Mouse (Mus musculus) spleen, postnatal 14 days (tissue): ENCODE data around the gene Cenpk.
A peak's percentile ranks its signal among the peaks of the same experiment; 100 is the strongest.
"Not testable (repeated sequence)": the region's sequence is repeated elsewhere in the genome, so short reads cannot be mapped to it uniquely, and the experiment has no call there.

Source experiments
- DNase-seq, 2 experiments: peaks; one replicate each; pipeline ENCODE4 v3.0.0; 2021 to 2022; ENCODE audit warnings: low spot score in 2 of 2

Cenpk gene

DNA sequence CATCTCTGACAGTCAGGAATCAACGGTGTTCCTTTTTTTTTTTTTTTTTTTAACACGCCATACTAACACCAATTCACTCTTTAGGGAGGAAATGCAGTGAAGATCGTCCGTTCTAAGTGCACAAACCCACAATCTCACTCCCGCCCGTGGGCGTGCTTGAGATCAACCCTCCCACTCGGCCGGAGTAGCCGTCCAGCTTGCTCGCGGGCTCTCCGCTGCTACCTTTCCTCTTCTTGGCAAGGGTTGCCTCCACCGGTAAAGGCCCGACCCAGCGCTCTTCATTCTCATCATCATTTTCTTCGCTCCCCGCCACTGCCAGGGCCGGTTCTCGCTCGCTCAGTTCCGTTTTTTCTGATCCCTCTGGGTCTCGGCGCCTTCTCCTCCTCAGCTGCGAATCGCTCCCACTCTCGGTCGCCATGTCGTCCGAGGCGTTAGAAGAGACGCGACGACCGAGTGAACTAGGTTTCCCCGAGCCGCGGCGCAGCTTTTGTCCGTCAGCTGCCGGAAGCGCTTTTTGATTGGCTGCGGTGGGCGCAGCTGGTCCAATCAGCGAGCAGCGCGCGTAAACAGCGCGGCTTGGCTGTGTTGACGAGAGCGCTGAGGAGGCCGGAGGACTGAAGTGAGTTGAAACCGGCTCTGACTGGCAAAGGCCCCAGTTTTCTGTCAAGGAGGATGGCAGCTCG, at the start of gene Cenpk, which contains the start of gene Ppwd1:
Gene Cenpk, plus strand, starts transcription at position 228 of the 683 bp plus-strand sequence.
Gene Ppwd1, minus strand, starts transcription at position 460 of the 683 bp plus-strand sequence.
- DNase-seq: peak; percentile 94 to 96

DNA sequence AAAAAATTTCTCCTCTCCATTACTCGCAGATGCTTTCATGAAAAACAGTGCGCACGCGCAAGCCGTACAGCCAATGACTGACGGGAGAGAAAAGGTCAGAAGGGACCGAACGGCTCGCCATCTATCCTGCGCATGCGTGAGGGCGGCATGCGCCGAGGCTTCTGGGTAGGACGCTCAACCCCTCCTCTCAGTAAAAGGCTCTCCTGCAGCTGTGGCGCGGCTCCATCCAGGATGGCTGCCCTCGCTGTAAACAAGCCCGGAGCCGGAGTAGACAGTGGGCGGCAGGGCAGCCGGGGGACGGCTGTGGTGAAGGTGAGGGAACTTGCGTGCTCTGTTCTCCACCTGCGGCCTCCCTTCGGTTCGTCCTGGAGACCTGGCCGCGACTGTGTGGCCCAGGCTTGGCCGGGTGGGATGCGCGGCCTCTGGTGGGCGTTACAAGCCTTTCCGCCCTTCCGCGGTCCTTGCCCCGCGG, 49.7 kb upstream of the Cenpk start, which contains the start of gene Trim23:
Gene Trim23, plus strand, starts transcription at position 148 of the 472 bp plus-strand sequence.
- DNase-seq: peak; percentile 92 to 94

DNA sequence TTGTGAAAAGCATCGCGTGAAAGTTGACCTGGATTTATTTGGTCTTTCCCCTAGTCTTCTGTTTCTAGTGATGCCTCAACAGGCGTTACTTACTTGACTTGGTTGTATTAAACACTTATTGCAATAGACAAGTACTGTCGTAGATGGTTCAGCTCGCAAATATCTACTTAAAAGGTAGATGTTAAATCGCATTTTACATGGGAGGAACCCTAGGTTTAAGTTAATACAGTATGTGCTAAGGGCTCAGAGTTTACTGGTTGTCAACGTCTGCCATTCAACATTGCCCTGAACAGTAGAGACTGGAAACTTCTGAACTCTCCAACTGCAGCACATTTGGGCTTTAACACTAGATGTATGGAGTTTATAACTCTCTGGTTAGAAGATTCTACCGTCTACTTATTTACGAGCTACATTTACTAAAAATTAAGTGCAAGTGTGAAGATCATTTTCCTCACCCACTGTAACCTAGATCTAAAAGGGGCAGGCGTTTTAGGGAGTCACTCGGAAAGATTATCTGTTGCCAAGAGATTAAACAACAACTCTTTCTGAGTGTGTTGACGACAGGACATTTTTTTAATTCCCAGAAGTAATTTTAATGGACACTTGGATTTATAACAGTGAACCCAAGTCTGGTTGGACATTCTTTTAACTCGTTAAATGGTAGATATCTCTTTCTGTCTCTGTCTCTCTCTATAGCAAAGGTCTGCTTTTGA, 49.1 kb upstream of the Cenpk start:
- no peak for DNase-seq

DNA sequence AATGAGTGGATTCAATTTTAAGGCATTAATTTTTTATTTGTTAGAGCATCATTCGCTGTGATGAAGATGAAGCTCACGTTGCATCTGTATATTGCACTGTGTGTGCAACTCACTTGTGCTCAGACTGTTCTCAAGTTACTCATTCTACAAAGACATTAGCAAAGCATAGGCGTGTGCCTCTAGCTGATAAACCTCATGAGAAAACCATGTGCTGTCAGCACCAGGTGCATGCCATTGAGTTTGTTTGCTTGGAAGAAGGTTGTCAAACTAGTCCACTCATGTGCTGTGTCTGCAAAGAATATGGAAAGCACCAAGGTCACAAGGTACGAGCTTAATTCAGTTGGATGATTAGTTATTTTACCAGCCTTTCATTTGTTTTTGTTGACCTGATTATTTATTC, 41.1 kb upstream of the Cenpk start:
- DNase-seq: no peak

DNA sequence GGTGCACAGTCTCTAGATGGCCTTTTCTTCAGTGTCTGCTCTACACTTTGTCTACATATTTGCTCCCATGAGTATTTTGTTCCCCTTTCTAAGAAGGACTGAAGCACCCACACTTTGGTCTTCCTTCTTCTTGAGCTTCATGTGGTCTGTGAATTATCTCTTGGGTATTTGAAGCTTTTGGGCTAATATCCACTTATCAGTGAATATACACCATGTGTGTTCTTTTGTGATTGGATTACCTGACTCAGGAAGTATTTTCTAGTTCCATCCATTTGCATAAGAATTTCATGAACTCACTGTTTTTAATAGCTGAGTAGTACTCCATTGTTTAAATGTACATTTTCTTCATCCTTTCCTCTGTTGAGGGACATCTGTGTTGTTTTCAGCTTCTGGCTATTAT, 32.5 kb upstream of the Cenpk start:
- not testable (repeated sequence) for DNase-seq

DNA sequence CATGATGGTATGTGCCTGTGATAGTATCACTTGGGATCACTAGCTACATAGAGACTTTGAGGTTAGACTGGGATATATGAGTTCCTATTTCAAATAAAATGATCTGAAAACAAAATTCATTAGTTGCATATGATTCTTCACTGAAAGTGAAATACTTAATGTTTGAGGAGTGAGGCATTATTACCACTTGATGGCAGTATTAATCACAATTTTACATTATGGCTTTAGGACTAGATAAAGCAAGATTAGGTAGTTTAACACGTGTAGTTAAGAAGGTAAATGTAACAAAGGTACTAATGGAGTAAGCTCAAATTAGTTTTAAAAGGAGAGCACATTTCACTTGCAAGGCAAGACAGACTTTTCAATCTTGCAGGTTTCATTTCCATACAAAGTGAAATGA, 24.1 kb upstream of the Cenpk start:
- DNase-seq: no peak

DNA sequence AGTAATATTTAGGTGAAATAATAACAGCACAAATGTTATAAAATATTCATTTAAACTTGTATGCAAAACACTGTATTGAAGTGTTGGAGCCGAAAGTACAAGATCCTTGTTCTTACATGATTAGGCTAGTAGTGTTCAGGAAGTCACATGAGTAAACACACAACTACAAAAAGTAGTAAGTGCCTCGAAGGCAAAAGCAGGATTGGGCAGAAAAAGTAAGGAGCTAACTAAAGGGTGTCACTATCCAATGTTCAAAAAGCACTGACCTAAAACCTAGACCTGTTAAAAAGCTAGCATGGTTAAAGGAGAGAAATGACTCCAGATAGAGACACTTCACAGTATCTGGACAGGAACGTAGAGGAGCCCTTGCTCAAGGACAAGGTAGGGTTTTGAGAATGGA, 933 bp upstream of the Cenpk start:
- no peak for DNase-seq

DNA sequence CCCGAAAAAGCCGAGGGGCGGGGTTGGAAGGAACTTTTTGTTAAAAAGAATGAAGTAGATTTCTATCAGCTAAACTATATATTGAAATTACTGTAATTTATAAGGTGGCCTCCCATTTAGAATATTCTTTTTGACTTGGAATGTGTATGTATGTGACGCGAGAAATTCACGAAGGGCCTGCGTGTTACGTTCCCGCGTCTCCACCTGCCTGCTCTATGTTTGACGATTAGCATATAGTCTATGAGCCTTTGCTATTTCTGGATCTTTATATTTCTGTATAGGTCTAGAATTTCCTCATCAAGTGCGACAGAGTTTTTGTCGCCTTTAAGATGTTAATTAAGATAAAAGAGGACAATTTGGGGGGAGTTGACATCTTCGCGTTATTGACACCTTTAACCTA, 770 bp downstream of the Cenpk start:
- DNase-seq: no peak

DNA sequence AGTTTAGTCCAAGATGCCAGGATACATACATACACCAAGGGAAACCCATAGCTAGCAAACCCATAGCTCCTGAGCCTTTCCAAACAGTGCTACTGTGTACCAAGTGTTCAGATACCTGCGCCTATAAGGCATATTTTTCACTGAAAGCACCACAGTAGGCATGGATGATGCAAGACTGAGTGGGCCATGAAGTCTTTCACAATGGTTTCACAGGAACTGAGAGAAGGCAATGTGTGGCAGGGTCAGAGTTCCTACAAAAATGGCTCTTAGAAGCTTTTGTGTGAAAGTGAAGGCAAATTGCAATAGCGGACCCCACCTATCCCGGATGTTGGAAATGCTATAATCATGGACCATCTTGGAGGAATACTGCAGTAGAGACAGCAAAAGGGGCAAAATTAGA, 30.6 kb downstream of the Cenpk start:
- DNase-seq: no peak

DNA sequence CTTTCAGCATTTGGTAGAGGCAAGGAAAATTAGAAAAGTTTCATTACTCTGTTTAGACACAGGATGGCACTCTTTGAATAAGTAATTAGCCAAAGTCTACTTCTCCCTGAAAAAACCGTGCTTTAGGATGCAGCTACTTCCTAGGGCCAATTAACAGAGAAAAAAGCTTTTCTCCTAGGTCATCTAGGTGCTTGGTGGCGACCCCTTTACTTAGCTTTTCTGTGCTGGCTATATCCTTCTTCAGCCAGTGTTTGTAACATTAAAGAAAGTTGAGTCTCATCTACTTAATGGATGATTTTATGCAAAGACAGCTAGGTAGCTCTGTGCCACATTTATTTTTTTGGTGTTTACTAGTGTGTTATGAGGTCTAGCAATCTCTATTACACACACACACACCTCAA, 56.6 kb downstream of the Cenpk start:
- no peak for DNase-seq

DNA sequence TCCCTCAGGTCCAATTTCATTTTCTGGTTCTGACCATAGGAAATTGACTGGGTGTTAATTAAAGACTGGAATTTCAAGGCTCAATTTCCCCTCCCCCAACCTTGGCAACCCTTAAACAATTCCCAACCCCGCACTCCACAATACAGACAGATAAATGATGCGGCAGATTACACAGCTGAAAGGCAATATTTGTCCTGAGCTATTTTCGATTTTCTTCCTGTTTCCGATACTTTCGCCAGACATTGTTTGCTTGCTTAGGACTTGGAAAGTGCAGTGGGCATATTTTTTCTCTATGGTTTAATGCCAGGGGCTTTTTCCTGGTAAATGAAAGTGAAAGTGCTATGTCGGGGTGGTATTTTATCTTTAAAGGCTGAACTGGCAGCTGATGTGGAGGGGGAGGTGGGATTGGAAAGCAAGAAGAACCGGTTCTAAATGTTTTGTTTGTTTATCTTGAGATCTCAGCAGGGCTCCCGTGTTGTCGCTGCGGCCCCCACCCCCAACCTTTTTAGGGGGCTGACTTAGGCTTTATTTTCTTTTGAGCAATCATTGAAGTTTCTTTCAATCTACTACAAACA, 57.4 kb downstream of the Cenpk start:
- DNase-seq: no peak

DNA sequence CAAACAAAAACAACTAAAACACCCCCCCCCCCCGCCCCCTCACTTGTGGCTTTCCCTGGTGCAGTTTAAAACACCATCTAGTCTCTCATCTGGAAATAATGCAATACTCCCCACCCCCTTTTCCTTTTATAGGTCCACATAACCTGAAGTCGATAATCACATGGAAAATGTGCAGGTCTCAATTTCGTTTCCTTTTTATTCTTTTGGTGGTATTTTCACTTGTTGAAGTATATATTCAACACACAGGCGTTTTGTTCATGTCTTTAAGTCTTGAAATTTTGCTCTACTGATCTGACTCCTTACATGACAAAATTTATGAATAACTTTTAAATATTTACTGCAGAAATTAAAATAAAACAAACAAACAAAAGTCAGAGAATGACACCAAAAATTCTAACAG, 57.9 kb downstream of the Cenpk start:
- no peak for DNase-seq

DNA sequence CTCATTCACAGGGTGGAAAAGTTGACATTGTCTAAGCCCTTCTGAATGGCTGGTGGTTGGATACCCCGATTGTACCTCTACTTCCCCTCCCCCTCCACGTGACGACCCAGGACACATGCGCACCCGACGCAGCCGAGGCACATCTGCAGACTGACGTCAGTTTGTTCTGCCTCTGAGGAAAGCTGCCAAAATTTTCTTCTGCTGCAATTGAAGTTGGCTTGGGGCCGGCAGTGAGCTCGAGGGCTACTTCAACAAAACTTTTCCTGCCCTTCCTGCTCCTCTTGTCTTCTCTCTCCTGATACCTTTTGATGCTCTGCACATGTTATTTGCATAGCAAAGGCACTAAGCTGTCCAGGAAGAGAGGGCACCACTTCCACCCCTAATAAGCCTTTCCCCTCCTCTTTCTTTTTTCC, 58.5 kb downstream of the Cenpk start:
- peak; percentile 49 to 58 for DNase-seq

DNA sequence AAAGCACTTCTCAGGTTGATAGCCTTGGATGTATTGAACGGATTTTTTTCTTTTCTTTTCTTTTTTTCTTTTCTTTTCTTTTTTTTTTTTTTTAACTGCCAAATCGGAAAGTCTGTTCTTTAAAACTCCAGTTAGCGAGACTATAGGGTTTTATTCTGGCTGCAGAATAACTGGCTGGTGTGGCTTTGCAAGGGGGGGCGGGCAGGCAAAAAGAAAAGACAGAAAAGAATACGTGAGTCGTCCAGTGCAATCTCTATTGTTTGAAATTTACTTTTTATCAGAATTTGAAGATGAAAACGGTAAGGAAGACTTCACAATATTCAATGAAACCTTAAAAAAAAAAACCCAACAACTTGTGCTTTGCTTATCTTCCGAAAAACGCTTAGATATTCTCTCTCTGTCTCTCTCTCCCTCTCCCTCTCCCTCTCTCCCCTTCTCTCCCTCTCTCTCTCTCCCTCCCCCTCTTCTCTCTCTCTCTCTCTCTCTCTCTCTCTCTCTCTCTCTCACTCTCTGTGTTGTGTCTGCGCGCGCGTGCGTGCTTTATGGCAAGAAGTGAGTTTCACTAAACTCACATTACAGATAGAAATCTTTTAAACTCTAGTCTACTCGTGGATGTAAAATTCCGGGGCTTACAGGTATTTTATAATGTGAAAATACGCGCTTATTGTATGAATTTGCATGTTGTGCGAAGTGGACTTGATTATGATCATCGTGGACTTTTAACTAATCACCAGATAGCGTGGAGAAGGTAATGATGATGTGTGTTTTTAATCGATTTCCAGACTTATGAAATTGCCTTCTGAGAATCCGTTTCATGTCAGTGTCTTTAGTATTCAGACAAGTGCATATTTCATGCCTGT, 59.2 kb downstream of the Cenpk start, which contains the start of gene Adamts6:
Gene Adamts6, plus strand, starts transcription at position 470 of the 860 bp plus-strand sequence.
- no peak for DNase-seq

DNA sequence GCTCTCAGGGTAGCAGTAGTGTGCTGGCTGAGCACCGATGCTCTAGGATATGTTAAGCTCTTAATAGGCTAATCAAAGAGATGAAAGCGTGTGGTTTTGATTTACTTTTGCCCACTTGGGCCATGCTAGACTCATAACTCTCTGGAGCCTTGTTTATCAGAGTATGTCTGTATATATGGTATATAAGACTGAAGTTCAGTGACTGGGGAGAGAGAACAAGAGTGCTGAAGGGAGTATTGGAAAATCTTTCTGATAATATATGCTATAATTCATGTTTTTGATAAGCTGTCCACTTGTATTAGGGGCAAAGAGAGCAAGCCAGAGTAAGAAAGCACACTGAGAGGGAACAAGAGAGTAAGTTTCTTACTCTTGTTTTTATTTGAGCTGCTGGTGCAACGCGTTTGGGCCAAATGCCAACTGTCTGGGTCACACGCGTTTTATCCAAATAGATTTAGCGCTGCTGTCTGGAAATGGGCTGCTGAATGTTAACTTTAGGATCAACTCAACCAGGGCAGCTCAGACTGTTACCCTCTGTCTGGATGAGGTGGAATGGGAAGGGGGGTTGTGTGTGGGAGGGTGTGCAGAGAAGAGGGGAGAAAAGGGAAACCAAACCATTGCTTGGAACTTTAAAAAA, 59.9 kb downstream of the Cenpk start:
- DNase-seq: no peak

DNA sequence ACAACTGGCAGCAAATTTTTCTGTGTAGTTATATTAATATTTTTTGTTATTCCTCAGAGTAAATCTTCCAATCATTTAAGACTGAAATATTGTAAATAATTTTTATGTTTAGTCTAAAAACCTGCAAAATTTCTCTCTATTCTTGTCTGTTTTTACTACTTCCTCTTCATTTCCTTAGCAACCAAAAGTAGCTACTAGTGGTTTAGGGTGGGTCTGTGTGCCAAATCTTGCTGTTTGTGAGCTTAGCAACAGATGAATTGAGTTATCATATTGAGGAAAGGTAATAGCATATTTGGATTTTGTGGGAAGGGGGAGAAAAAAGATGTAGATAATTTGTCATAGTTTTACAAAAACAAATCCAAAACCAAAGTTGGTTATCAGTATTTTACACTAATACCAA, 60.8 kb downstream of the Cenpk start:
- no peak for DNase-seq

DNA sequence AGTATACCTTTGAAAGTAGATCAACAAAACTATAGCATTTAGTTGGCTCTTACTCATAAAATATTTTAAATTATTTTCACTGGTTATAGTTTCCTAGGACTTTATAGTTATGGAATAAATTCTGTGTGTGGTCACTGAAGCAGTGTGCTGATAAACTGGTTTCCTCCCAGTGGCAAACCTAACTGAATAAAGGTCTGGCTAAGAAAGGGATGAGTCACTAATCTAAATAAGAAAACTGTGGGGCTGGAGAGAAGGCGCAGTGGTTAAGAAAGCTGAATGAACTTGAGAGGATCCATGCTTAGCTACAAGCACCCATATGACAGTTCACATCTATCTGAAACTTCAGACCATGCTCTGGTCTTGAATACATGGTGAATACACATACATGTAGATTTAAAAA, 67.1 kb downstream of the Cenpk start:
- no peak for DNase-seq
